Comparison of ENCODE assay signal across 9 mouse cellular contexts in genomic region chr12:51784842-51785241, GRCm38 (mm10). TPM values are rescaled to one million over a fixed set of nuclear protein-coding genes. Genes with fewer than 3 reads are reported as not detected.
DNase-seq lines count a peak whose midpoint lies in the region; ATAC-seq and TF ChIP-seq lines count a peak whose summit lies in the region.
"Had no signal": no experiment of that assay in that cellular context is flagged by ENCODE, and none has a peak within 500 bp of the region (broad histone marks: within the 10 kb centered on the region; RNA-seq: fewer than 3 reads in every experiment).

No protein-coding gene starts in this region.

- no peak for TF ChIP-seq POLR2A in cortical plate, adult 2 months (IDR thresholded peaks at IDR 0.05; ENCODE audit: extremely low read depth, insufficient read depth, low read length)

- no peak overlapping the region for H3K27ac ChIP-seq in kidney, postnatal 0 days
- no peak overlapping the region for H3K27ac ChIP-seq in cortical plate, adult 2 months (ENCODE audit: insufficient read depth, low read length)

- H3K4me1 ChIP-seq in kidney, postnatal 0 days (replicated peaks; ENCODE audit: insufficient read depth, low read length), result no peaks in the 10 kb centered on the region
- H3K4me1 ChIP-seq in cortical plate, adult 2 months (ENCODE audit: control insufficient read depth, insufficient read depth, low read length), result no peaks in the 10 kb centered on the region

- H3K27me3 ChIP-seq in kidney, postnatal 0 days (ENCODE audit: insufficient read depth, low read length), result no peaks in the 10 kb centered on the region
- H3K27me3 ChIP-seq: megakaryocyte, embryonic 14.5 days had no signal

- no peak overlapping the region for H3K9ac ChIP-seq in kidney, postnatal 0 days (ENCODE audit: low read depth, low read length)

- peak; percentile 14 for DNase-seq in kidney, postnatal 0 days (ENCODE audit: low spot score)
- DNase-seq in kidney, adult 11 months, result no peak
- peak; percentile 70 for DNase-seq in ES-CJ7 (ENCODE audit: low read depth, low spot score)
- DNase-seq in lung, postnatal 36 days, result peak; percentile 42
- no peak for DNase-seq in urinary bladder, adult 2 months (ENCODE audit: low spot score)
- DNase-seq in frontal cortex, adult 2 months (ENCODE audit: extremely low spot score in 1 of 2, low spot score in 1 of 2), result no peak
- DNase-seq in left cerebral cortex, adult 9 months (ENCODE audit: low spot score in 2 of 2), result no peak

- no peak overlapping the region for H3K4me2 ChIP-seq in kidney, postnatal 0 days (ENCODE audit: low read length)

- no peak overlapping the region for H3K4me3 ChIP-seq in kidney, postnatal 0 days (replicated peaks; ENCODE audit: low read depth, low read length)
- no peak overlapping the region for H3K4me3 ChIP-seq in cortical plate, adult 2 months (ENCODE audit: insufficient read depth, low read length)
- H3K4me3 ChIP-seq: megakaryocyte, embryonic 14.5 days had no signal

- peak; percentile 55; the same call in 1 of the 2 replicates for TF ChIP-seq CTCF in kidney, postnatal 0 days (IDR thresholded peaks at IDR 0.05; ENCODE audit: low read depth)
- TF ChIP-seq CTCF in cortical plate, adult 2 months (IDR thresholded peaks at IDR 0.05; ENCODE audit: extremely low read depth, insufficient read depth, low read length), result peak; percentile 31

- no peak for ATAC-seq in kidney, postnatal 0 days (replicated peaks; ENCODE audit: low FRiP score, low read depth)

- WGBS in kidney, postnatal 0 days, result 93% methylated on average over 7 of the region's 7 CpGs

- peaks cover 60% of the 10 kb centered on the region for H3K36me3 ChIP-seq in kidney, postnatal 0 days (ENCODE audit: insufficient read depth, low read length)

- H3K9me3 ChIP-seq in kidney, postnatal 0 days (replicated peaks; ENCODE audit: low read length), result no peaks in the 10 kb centered on the region
- H3K9me3 ChIP-seq: megakaryocyte, embryonic 14.5 days had no signal

RNA-seq across cellular contexts. Expression of gene Hectd1, which starts 44.5 kb away (rescaled TPM):
- polyA plus RNA-seq in kidney, postnatal 0 days (2015; fragmentation: Nextera tagmentation; extraction: Ambion mirVana), result 28.1 and 30.9 TPM in 2 replicates
- polyA plus RNA-seq in cortical plate, adult 2 months (2012; rRNA removed), result 33.0 and 33.1 TPM in 2 replicates
- polyA plus RNA-seq in urinary bladder, adult 2 months (2012; rRNA removed), result 42.6 and 46.7 TPM in 2 replicates
- polyA plus RNA-seq in frontal cortex, adult 2 months (2012; rRNA removed), result 33.6 and 35.3 TPM in 2 replicates

Comparison
In these comparisons a context has a peak if more than half of its experiments do, and no peak if none do; other contexts are left out.
1. DNase-seq: peak in kidney, postnatal 0 days (single experiment), ES-CJ7 (single experiment) and lung, postnatal 36 days (single experiment); none in kidney, adult 11 months (single experiment), urinary bladder, adult 2 months (single experiment), frontal cortex, adult 2 months (0 of 2) and left cerebral cortex, adult 9 months (0 of 2).